Mouse (Mus musculus) kidney, postnatal 0 days (tissue): ENCODE results near the gene Slc41a1. TPM values are rescaled to one million over a fixed set of nuclear protein-coding genes. Genes with fewer than 3 reads are reported as not detected.

Experiments
- ATAC-seq: fragments of 200-750 bp; cut with Nextera tagmentation; replicated peaks from 2 replicates; pipeline ENCODE4 v1.8.0; 2017; ENCODE audit warnings: low read depth, moderate number of reproducible peaks, moderate TSS enrichment, moderate library complexity; ENCODE audit not compliant: low FRiP score
- DNase-seq: peaks from one replicate; pipeline ENCODE4 v3.0.0-alpha.2; 2016; ENCODE audit warnings: low spot score
- H3K27ac ChIP-seq: fragments of 300-500 bp; sonication (generic); 2 replicates; pipeline ENCODE4 v1.5.1; 2014; ENCODE audit warnings: mild to moderate bottlenecking
- H3K27me3 ChIP-seq: fragments of 300-500 bp; sonication (generic); 2 replicates; pipeline ENCODE4 v1.6.1; 2014; ENCODE audit warnings: low read length, mixed read lengths; ENCODE audit not compliant: insufficient read depth
- H3K36me3 ChIP-seq: fragments of 300-500 bp; sonication (generic); 2 replicates; pipeline ENCODE4 v1.6.1; 2014; ENCODE audit warnings: low read length, mixed read lengths; ENCODE audit not compliant: insufficient read depth
- H3K4me1 ChIP-seq: fragments of 300-500 bp; sonication (generic); replicated peaks from 2 replicates; pipeline ENCODE4 v1.6.1; 2014; ENCODE audit warnings: antibody characterized with exemption, low read length, mixed read lengths; ENCODE audit not compliant: insufficient read depth
- H3K4me2 ChIP-seq: fragments of 300-500 bp; sonication (generic); 2 replicates; pipeline ENCODE4 v1.6.1; 2014; ENCODE audit warnings: mild to moderate bottlenecking, low read length, moderate library complexity, mixed read lengths
- H3K4me3 ChIP-seq: fragments of 300-500 bp; sonication (generic); replicated peaks from 2 replicates; pipeline ENCODE4 v1.5.1; 2014; ENCODE audit warnings: low read depth, low read length
- H3K9ac ChIP-seq: fragments of 300-500 bp; sonication (generic); 2 replicates; pipeline ENCODE4 v1.6.1; 2014; ENCODE audit warnings: low read depth, low read length
- H3K9me3 ChIP-seq: fragments of 300-500 bp; sonication (generic); replicated peaks from 2 replicates; pipeline ENCODE4 v1.6.1; 2016; ENCODE audit warnings: low read length, inconsistent platforms, mixed read lengths
- CTCF ChIP-seq: IDR thresholded peaks from 2 replicates; pipeline ENCODE4 v1.5.1; 2016; ENCODE audit warnings: antibody characterized with exemption, low read depth, mild to moderate bottlenecking, moderate library complexity
- WGBS: fragments of 180-500 bp; shearing (Covaris S2); extraction: QIAGEN DNeasy Blood & Tissue Kit; methylation state at CpG from one replicate; pipeline ENCODE4 v1.1.7; 2014; 5-methylcytosine and 5-hydroxymethylcytosine counted together
- polyA plus RNA-seq: library from polyadenylated mRNA; unstranded; fragments of >200 nt; fragmentation: Nextera tagmentation; extraction: Ambion mirVana; gene quantifications from 2 replicates; pipeline ENCODE4 v1.2.1, GENCODE M21; 2015

The Slc41a1 gene
- polyA plus RNA-seq, 1 experiment from 2014 or later = 12.6 TPM

GRCm38 (mm10) chr1:131830971-131831641 is 3.8 kb downstream of the Slc41a1 start:
- 81% methylated on average over 8 of the region's 8 CpGs for WGBS
- H3K9me3 ChIP-seq = no peaks in the 10 kb centered on the region
- ATAC-seq = no peak
- H3K4me3 ChIP-seq = no peak overlapping the region
- no peak overlapping the region for H3K9ac ChIP-seq
- H3K36me3 ChIP-seq = no peaks in the 10 kb centered on the region
- H3K4me2 ChIP-seq = no peak overlapping the region
- no peaks in the 10 kb centered on the region for H3K27me3 ChIP-seq
- TF ChIP-seq CTCF = no peak
- peaks cover 12% of the 10 kb centered on the region; the same call in 1 of the 2 replicates for H3K4me1 ChIP-seq
- DNase-seq = no peak
- no peak overlapping the region for H3K27ac ChIP-seq

- 77% methylated on average over 3 of the region's 3 CpGs for WGBS
- peaks cover 12% of the 10 kb centered on the region for H3K36me3 ChIP-seq
- H3K27me3 ChIP-seq = no peaks in the 10 kb centered on the region
- H3K4me1 ChIP-seq = no peaks in the 10 kb centered on the region
- no peak overlapping the region for H3K4me2 ChIP-seq
- no peak for TF ChIP-seq CTCF
- ATAC-seq (no peak), DNase-seq (no peak)
- H3K9me3 ChIP-seq = no peaks in the 10 kb centered on the region
- H3K4me3 ChIP-seq = no peak overlapping the region
- H3K27ac ChIP-seq = no peak overlapping the region
- H3K9ac ChIP-seq = no peak overlapping the region
These were observed 9.7 kb downstream of the Slc41a1 start for GRCm38 (mm10) chr1:131837035-131837434.

- Histone ChIP-seq H3K4me2 (no peak overlapping the region), H3K36me3 (peaks cover 14% of the 10 kb centered on the region)
- WGBS = 57% methylated on average over 5 of the region's 5 CpGs
These were observed 11.2 kb downstream of the Slc41a1 start for GRCm38 (mm10) chr1:131838542-131838941.

GRCm38 (mm10) chr1:131839279-131839678 is 12.0 kb downstream of the Slc41a1 start:
- Histone ChIP-seq H3K36me3 (peaks cover 22% of the 10 kb centered on the region), H3K9ac (no peak overlapping the region), H3K27me3 (no peaks in the 10 kb centered on the region), H3K4me3 (no peak overlapping the region), H3K27ac (no peak overlapping the region), H3K4me2 (no peak overlapping the region), H3K4me1 (no peaks in the 10 kb centered on the region), H3K9me3 (no peaks in the 10 kb centered on the region)
- ATAC-seq (no peak), DNase-seq (no peak)
- TF ChIP-seq CTCF = no peak
- 43% methylated on average over 1 of the region's 2 CpGs for WGBS

More at GRCm38 (mm10) chr1:131838542-131838941, 11.2 kb downstream of the Slc41a1 start:
- DNase-seq = peak; percentile 4
- no peaks in the 10 kb centered on the region for H3K9me3 ChIP-seq
- ATAC-seq = no peak
- H3K4me3 ChIP-seq = no peak overlapping the region
- H3K9ac ChIP-seq = no peak overlapping the region
- H3K27me3 ChIP-seq = no peaks in the 10 kb centered on the region
- no peak for TF ChIP-seq CTCF
- H3K27ac ChIP-seq = no peak overlapping the region
- H3K4me1 ChIP-seq = no peaks in the 10 kb centered on the region

GRCm38 (mm10) chr1:131842221-131842620 is 14.9 kb downstream of the Slc41a1 start:
- Histone ChIP-seq H3K4me1 (no peaks in the 10 kb centered on the region), H3K36me3 (peaks cover 30% of the 10 kb centered on the region), H3K4me2 (no peak overlapping the region), H3K9me3 (no peaks in the 10 kb centered on the region), H3K4me3 (no peak overlapping the region), H3K9ac (no peak overlapping the region), H3K27ac (no peak overlapping the region), H3K27me3 (no peaks in the 10 kb centered on the region)
- 84% methylated on average over 4 of the region's 4 CpGs for WGBS
- DNase-seq (no peak), ATAC-seq (no peak)
- no peak for TF ChIP-seq CTCF

- ATAC-seq (no peak), DNase-seq (no peak)
- Histone ChIP-seq H3K9ac (no peak overlapping the region), H3K27ac (no peak overlapping the region), H3K4me3 (no peak overlapping the region), H3K4me2 (no peak overlapping the region), H3K4me1 (no peaks in the 10 kb centered on the region), H3K27me3 (no peaks in the 10 kb centered on the region), H3K9me3 (no peaks in the 10 kb centered on the region), H3K36me3 (peaks cover 31% of the 10 kb centered on the region)
- 95% methylated on average over 10 of the region's 10 CpGs for WGBS
- TF ChIP-seq CTCF = no peak
These were observed 16.5 kb downstream of the Slc41a1 start for GRCm38 (mm10) chr1:131843758-131844157.

- 80% methylated on average over 8 of the region's 8 CpGs for WGBS
- Histone ChIP-seq H3K36me3 (peaks cover 31% of the 10 kb centered on the region), H3K4me3 (no peak overlapping the region), H3K4me1 (no peaks in the 10 kb centered on the region), H3K27ac (no peak overlapping the region), H3K4me2 (no peak overlapping the region), H3K9ac (no peak overlapping the region), H3K27me3 (no peaks in the 10 kb centered on the region), H3K9me3 (no peaks in the 10 kb centered on the region)
- TF ChIP-seq CTCF = no peak
- ATAC-seq (no peak), DNase-seq (no peak)
These were observed 17.6 kb downstream of the Slc41a1 start for GRCm38 (mm10) chr1:131844883-131845282.
